Mouse (Mus musculus): ENCODE data around the gene Peak1. TPM values are rescaled to one million over a fixed set of nuclear protein-coding genes. Genes with fewer than 3 reads are reported as not detected.
A peak's percentile ranks its signal among the peaks of the same experiment; 100 is the strongest.

Peak1 gene
- total and polyA plus RNA-seq, 3 experiments = 2.8 to 13.3 (median 5.4) TPM

- dilution Hi-C loops (cut with MboI; ENCODE audit: extremely low pct_ligation_motif_present, extremely low pct_unique_long_range_greater_than_20kb, low sequenced_read_pairs) (no loop called here), in situ Hi-C loops (cut with MboI; ENCODE audit: low pct_ligation_motif_present, low pct_unique_long_range_greater_than_20kb, low sequenced_read_pairs) (no loop called here)
- H3K27me3 ChIP-seq (replicated peaks) = no peaks in the 10 kb centered on the region
- H3K4me2 ChIP-seq (ENCODE audit: insufficient read depth, low read depth, poor library complexity, severe bottlenecking) = no peak overlapping the region
- no peak overlapping the region for H3K4me3 ChIP-seq (replicated peaks in 1 of 3; ENCODE audit: low read depth in 2 of 3, low read length in 2 of 3, poor library complexity in 1 of 3)
- no peaks in the 10 kb centered on the region for H3K9me3 ChIP-seq (replicated peaks; ENCODE audit: low read length)
- no peak overlapping the region for H3K27ac ChIP-seq (ENCODE audit: insufficient read depth, low read depth)
- H3K79me2 ChIP-seq (replicated peaks; ENCODE audit: control insufficient read depth, extremely low read depth, insufficient read depth, poor library complexity, severe bottlenecking) = no peaks in the 10 kb centered on the region
- H3K9ac ChIP-seq (ENCODE audit: insufficient read depth, low read depth) = no peak overlapping the region
- peaks cover 6 to 29% of the 10 kb centered on the region in 2 experiments for H3K36me3 ChIP-seq (replicated peaks in 1 of 2; ENCODE audit: control insufficient read depth in 1 of 2, insufficient read depth in 1 of 2, low read length in 1 of 2)
- TF ChIP-seq NRF1 (IDR thresholded peaks at IDR 0.05; ENCODE audit: low read depth, low read length) (no peak), SMC3 (IDR thresholded peaks at IDR 0.05; ENCODE audit: low read depth, low read length) (no peak), CHD1 (IDR thresholded peaks at IDR 0.05; ENCODE audit: low read depth, low read length) (no peak), BHLHE40 (IDR thresholded peaks at IDR 0.05; ENCODE audit: low read depth, low read length) (no peak)
- no peak for DNase-seq (ENCODE audit: extremely low read depth)
- no peaks in the 10 kb centered on the region for H3K4me1 ChIP-seq (ENCODE audit: control insufficient read depth in 1 of 2, insufficient read depth in 2 of 2)
These were observed 48.4 kb upstream of the Peak1 start for GRCm38 (mm10) chr9:56466251-56466650.

- H3K4me3 ChIP-seq (replicated peaks in 1 of 3; ENCODE audit: low read depth in 2 of 3, low read length in 2 of 3, poor library complexity in 1 of 3) = no peak overlapping the region
These were observed 47.2 kb upstream of the Peak1 start for GRCm38 (mm10) chr9:56464863-56465654.

GRCm38 (mm10) chr9:56463686-56464515, 46.0 kb upstream of the Peak1 start:
- Histone ChIP-seq H3K27me3 (replicated peaks) (no peaks in the 10 kb centered on the region), H3K27ac (ENCODE audit: insufficient read depth, low read depth) (no peak overlapping the region), H3K4me2 (ENCODE audit: insufficient read depth, low read depth, poor library complexity, severe bottlenecking) (no peak overlapping the region), H3K79me2 (replicated peaks; ENCODE audit: control insufficient read depth, extremely low read depth, insufficient read depth, poor library complexity, severe bottlenecking) (no peaks in the 10 kb centered on the region), H3K4me3 (replicated peaks in 1 of 3; ENCODE audit: low read depth in 2 of 3, low read length in 2 of 3, poor library complexity in 1 of 3) (no peak overlapping the region), H3K4me1 (ENCODE audit: control insufficient read depth in 1 of 2, insufficient read depth in 2 of 2) (no peaks in the 10 kb centered on the region), H3K9me3 (replicated peaks; ENCODE audit: low read length) (no peaks in the 10 kb centered on the region), H3K9ac (ENCODE audit: insufficient read depth, low read depth) (no peak overlapping the region), H3K36me3 (replicated peaks in 1 of 2; ENCODE audit: control insufficient read depth in 1 of 2, insufficient read depth in 1 of 2, low read length in 1 of 2) (peaks cover 6 to 16% of the 10 kb centered on the region in 2 experiments)
- dilution Hi-C loops (cut with MboI; ENCODE audit: extremely low pct_ligation_motif_present, extremely low pct_unique_long_range_greater_than_20kb, low sequenced_read_pairs) (no loop called here), in situ Hi-C loops (cut with MboI; ENCODE audit: low pct_ligation_motif_present, low pct_unique_long_range_greater_than_20kb, low sequenced_read_pairs) (no loop called here)
- DNase-seq (ENCODE audit: extremely low read depth) = no peak
- TF ChIP-seq GABPA (IDR thresholded peaks at IDR 0.05; ENCODE audit: insufficient replicate concordance, low read depth, low read length) (no peak), TCF12 (IDR thresholded peaks at IDR 0.05; ENCODE audit: low read depth, low read length) (no peak), MAX (IDR thresholded peaks at IDR 0.05; ENCODE audit: low read length) (no peak), PAX5 (IDR thresholded peaks at IDR 0.05; ENCODE audit: low read length) (no peak), USF2 (conservative IDR thresholded peaks at IDR 0.05; ENCODE audit: low read depth, low read length) (no peak), SIN3A (IDR thresholded peaks at IDR 0.05; ENCODE audit: low read length) (no peak), CHD2 (IDR thresholded peaks at IDR 0.05; ENCODE audit: low read length) (no peak), ZMIZ1 (IDR thresholded peaks at IDR 0.05; ENCODE audit: low read depth, low read length) (no peak), ZKSCAN1 (IDR thresholded peaks at IDR 0.05; ENCODE audit: borderline replicate concordance, low read depth, low read length) (no peak), CHD1 (IDR thresholded peaks at IDR 0.05; ENCODE audit: low read depth, low read length) (no peak), TBP (conservative IDR thresholded peaks at IDR 0.05; ENCODE audit: low read depth, low read length) (no peak), MYC (IDR thresholded peaks at IDR 0.05; ENCODE audit: low read depth, low read length) (no peak), ETS1 (conservative IDR thresholded peaks at IDR 0.05; ENCODE audit: low read depth, low read length) (no peak), CTCF (conservative IDR thresholded peaks at IDR 0.05 in 1 of 2, IDR thresholded peaks at IDR 0.05 in 1 of 2; ENCODE audit: low read depth in 2 of 2, low read length in 2 of 2) (no peak), BHLHE40 (IDR thresholded peaks at IDR 0.05; ENCODE audit: low read depth, low read length) (no peak)

More at GRCm38 (mm10) chr9:56464863-56465654, 47.2 kb upstream of the Peak1 start:
- H3K27me3 ChIP-seq (replicated peaks) = no peaks in the 10 kb centered on the region
- H3K4me1 ChIP-seq (ENCODE audit: control insufficient read depth in 1 of 2, insufficient read depth in 2 of 2) = no peaks in the 10 kb centered on the region
- H3K9me3 ChIP-seq (replicated peaks; ENCODE audit: low read length) = no peaks in the 10 kb centered on the region
- DNase-seq (ENCODE audit: extremely low read depth) = no peak
- no peak overlapping the region for H3K4me2 ChIP-seq (ENCODE audit: insufficient read depth, low read depth, poor library complexity, severe bottlenecking)
- TF ChIP-seq BHLHE40 (IDR thresholded peaks at IDR 0.05; ENCODE audit: low read depth, low read length) (peak; percentile 33; the same call in 1 of the 2 replicates), ZMIZ1 (IDR thresholded peaks at IDR 0.05; ENCODE audit: low read depth, low read length) (no peak), EP300 (IDR thresholded peaks at IDR 0.05; ENCODE audit: low read length) (no peak)
- dilution Hi-C loops (cut with MboI; ENCODE audit: extremely low pct_ligation_motif_present, extremely low pct_unique_long_range_greater_than_20kb, low sequenced_read_pairs) (no loop called here), in situ Hi-C loops (cut with MboI; ENCODE audit: low pct_ligation_motif_present, low pct_unique_long_range_greater_than_20kb, low sequenced_read_pairs) (no loop called here)
- no peak overlapping the region for H3K27ac ChIP-seq (ENCODE audit: insufficient read depth, low read depth)
- H3K36me3 ChIP-seq (replicated peaks in 1 of 2; ENCODE audit: control insufficient read depth in 1 of 2, insufficient read depth in 1 of 2, low read length in 1 of 2) = peaks cover 6 to 25% of the 10 kb centered on the region in 2 experiments
- no peaks in the 10 kb centered on the region for H3K79me2 ChIP-seq (replicated peaks; ENCODE audit: control insufficient read depth, extremely low read depth, insufficient read depth, poor library complexity, severe bottlenecking)
- no peak overlapping the region for H3K9ac ChIP-seq (ENCODE audit: insufficient read depth, low read depth)

Data from CH12.LX (cell line).